Mouse (Mus musculus) ES-E14 (cell line): ENCODE data around the gene Foxp2.

Experiments used
- HCFC1 ChIP-seq: IDR thresholded peaks from 2 replicates; pipeline ENCODE4 v1.6.1; 2012; ENCODE audit warnings: low read length, inconsistent platforms, borderline replicate concordance; ENCODE audit not compliant: insufficient read depth
- ZC3H11A ChIP-seq: IDR thresholded peaks from 2 replicates; pipeline ENCODE4 v1.6.1; 2012; ENCODE audit warnings: low read depth, mild to moderate bottlenecking, inconsistent platforms, low read length, borderline replicate concordance

DNA sequence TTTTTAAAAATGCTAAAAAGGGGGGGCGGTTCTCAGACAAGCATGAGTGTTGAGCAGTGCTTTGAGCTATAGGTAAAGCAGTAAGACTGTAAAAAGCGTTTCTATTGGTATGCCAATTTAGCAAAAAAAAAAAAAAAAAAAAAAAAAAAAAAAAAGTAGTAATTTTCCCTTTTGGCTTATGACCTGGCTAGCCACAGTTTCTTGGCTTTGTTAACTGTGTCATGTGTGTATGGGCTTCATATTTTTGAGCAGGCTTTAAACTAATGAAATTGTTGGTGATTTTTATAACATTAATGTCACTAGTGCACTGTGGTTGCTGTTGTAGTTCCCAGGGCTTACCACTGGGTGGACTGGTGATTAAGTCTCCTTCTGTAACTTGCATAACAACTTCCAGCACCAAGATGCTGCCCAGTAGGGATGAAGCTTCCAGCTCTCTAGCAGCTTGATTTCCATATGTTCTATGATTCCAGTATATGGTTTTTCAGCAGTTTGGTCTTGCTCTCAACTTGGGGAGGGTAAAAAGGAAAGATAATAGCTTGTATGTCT is 262.4 kb downstream of the Foxp2 start:
- no peak for TF ChIP-seq HCFC1
- no peak for TF ChIP-seq ZC3H11A
